Mouse (Mus musculus) layer of hippocampus, adult 2 months (tissue): Measurements from ENCODE around the gene Hpgd. TPM values are rescaled to one million over a fixed set of nuclear protein-coding genes. Genes with fewer than 3 reads are reported as not detected.
"Not testable (repeated sequence)": the region's sequence is repeated elsewhere in the genome, so short reads cannot be mapped to it uniquely, and the experiment has no call there.

Experiments used
- DNase-seq, 2 experiments: peaks; one replicate each; pipeline ENCODE4 v3.0.0; 2022; ENCODE audit warnings: low spot score in 2 of 2
- H3K27ac ChIP-seq: fragments of 200-600 bp; 2 replicates; pipeline ENCODE4 v1.8.1; 2022
- H3K4me3 ChIP-seq: fragments of 200-600 bp; 2 replicates; pipeline ENCODE4 v1.8.1; 2022; ENCODE audit warnings: mild to moderate bottlenecking
- CTCF ChIP-seq: fragments of 200-600 bp; conservative IDR thresholded peaks from 2 replicates; pipeline ENCODE4 v1.8.1; 2022; ENCODE audit warnings: antibody characterized with exemption, mild to moderate bottlenecking, moderate library complexity
- long read RNA-seq, 2 experiments: library from polyadenylated mRNA; stranded (forward); transcript quantifications; one replicate each; pipeline ENCODE4 v2.0.0; 2021; ENCODE audit warnings: borderline mapping rate in 2 of 2
- total RNA-seq, 2 experiments: library from RNA; stranded (reverse); gene quantifications; 2 replicates each; pipeline ENCODE4 v1.2.3; 2021

Hpgd gene
- total RNA-seq = 1 to 10 TPM; 3.0 to 4.4 TPM
- long read RNA-seq, experiment 1, partial matches to known transcripts = 0 of 2 reads
- long read RNA-seq, experiment 1, other reads (novel, unspliced or antisense) = 0 of 2 reads
- long read RNA-seq, experiment 2, partial matches to known transcripts = 0 of 3 reads
- long read RNA-seq, experiment 2, other reads (novel, unspliced or antisense) = 0 of 3 reads

DNA sequence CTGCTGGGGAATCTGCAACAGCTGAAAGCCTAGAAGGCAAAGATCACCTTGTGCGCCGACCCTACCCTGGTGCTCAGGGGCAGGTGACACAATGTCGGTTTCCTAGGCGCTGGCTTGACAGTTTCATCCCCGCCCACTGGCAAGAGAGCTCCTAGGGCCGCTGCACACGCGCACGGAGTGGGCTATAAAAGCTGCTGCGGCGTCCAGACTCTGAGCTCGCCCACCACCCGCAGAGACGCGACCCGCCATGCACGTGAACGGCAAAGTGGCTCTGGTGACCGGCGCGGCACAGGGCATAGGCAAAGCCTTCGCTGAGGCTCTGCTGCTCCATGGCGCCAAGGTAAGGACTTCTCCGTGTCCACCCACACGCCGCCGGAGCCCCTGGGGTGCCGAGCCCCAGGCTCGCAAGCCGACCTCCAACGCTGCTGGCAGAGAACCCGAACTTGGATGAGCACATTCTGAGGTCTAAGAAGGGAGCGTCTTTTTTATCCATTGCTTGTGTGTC is at the start of gene Hpgd:
TSS of gene Hpgd (plus strand) at position 213 of the 505 bp plus-strand sequence.
- TF ChIP-seq CTCF = no peak
- peak within 1 kb of the TSS; percentile 59 for H3K4me3 ChIP-seq
- no peak for DNase-seq
- peak within 1 kb of the TSS; percentile 25; the same call in 1 of the 2 replicates for H3K27ac ChIP-seq

GRCm38 (mm10) chr8:56251728-56252127 is 42.7 kb upstream of the Hpgd start:
- DNase-seq, H3K4me3 ChIP-seq, H3K27ac ChIP-seq: not testable (repeated sequence)

- no peak overlapping the region for H3K4me3 ChIP-seq
- TF ChIP-seq CTCF = no peak
- no peak overlapping the region for H3K27ac ChIP-seq
- DNase-seq = no peak
Observed at GRCm38 (mm10) chr8:56252314-56252713, 42.1 kb upstream of the Hpgd start.

- no peak for TF ChIP-seq CTCF
- H3K27ac ChIP-seq = no peak overlapping the region
- H3K4me3 ChIP-seq = no peak overlapping the region
- DNase-seq = no peak
Observed at GRCm38 (mm10) chr8:56261190-56261589, 33.2 kb upstream of the Hpgd start.

DNA sequence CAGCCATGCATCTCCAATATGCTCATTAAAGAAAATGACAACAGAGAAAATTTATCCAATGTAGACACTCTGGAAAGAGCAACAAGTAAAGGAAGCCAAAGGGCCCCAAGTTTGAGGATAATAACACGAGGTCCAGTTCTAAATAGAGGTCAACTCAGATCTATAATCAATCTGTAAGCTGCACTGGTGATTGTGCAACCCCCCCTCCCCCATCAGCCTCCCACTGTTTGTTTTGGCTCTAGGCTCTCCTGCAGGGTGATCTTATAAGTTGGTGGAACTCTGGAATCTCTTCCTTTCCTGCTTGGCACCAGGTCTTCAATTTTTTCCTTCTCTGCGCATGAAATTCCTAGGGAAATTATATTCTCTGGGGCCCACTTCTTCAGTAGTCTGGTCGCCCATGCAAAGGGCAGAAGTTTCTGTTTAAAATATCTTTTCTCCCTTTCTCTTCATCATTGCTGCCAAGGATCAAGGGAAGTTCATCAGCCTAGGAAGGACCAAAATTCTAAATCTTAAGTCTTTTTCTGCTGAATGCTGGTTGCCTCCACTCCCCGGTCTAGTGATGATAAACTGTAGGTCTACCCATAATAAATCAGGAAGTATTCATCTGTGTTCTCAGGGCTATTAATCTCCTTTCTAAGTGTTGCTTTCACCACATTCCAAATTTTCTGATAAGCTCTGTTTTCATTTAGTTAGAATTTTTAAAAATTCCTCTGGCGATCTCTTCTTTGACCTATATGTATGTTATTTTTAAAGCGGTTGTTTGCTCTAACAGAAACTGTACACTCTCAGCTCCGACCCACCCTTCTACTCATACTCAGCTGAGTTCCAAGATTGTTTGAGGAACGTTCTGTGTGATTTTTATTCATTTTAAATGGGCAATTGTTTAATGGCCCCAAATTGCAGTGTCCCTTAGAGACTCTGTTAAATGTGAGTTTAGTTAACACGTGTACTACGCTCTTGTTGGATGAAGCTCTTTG is 24.4 kb upstream of the Hpgd start:
- Histone ChIP-seq H3K4me3 (no peak overlapping the region), H3K27ac (no peak overlapping the region)
- no peak for DNase-seq
- TF ChIP-seq CTCF = no peak

DNA sequence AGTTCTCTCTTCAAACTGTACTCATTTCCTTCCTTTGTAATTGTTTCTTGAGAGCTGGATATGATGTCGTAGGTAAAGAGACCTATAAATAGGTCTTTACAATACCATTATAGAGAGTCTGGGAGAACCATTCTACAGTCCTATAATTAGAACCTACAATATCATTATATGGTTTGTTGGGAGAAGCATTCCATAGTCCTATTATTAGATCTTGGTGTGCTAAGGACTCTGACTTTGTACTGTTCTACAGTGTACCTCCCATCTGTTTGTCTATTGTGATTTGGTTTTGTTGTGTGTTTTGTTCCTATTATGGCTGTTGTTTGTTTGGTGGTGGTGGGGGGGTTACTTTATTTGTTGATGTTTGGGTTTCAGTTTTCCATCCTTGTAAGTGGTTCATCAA is 21.5 kb upstream of the Hpgd start:
- no peak for TF ChIP-seq CTCF
- no peak overlapping the region for H3K27ac ChIP-seq
- DNase-seq = no peak

DNA sequence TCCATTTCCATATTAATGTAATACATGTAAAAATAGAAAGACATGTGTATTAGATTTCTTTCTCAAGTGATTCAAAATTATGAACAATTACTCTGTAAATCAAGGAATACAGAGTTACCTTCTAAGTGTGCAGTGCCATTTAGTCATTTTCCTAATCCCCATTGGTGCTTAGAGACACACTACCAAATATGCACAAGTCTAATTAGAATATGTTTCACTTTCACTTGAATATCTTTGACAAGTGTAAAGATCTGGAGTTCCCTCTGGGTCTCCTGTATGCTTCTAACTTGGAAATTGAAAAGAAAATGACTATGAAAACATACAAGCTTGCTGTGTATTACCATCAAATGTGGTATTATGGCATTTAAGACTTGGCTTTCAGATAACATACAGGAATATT is 19.1 kb upstream of the Hpgd start:
- no peak overlapping the region for H3K27ac ChIP-seq
- no peak for DNase-seq
- TF ChIP-seq CTCF = no peak
- H3K4me3 ChIP-seq = no peak overlapping the region

More for the DNA sequence above, 21.5 kb upstream of the Hpgd start:
- H3K4me3 ChIP-seq = no peak overlapping the region

- Histone ChIP-seq H3K27ac (no peak overlapping the region), H3K4me3 (no peak overlapping the region)
- no peak for DNase-seq
- no peak for TF ChIP-seq CTCF
Observed at GRCm38 (mm10) chr8:56277810-56278528, 16.4 kb upstream of the Hpgd start.

DNA sequence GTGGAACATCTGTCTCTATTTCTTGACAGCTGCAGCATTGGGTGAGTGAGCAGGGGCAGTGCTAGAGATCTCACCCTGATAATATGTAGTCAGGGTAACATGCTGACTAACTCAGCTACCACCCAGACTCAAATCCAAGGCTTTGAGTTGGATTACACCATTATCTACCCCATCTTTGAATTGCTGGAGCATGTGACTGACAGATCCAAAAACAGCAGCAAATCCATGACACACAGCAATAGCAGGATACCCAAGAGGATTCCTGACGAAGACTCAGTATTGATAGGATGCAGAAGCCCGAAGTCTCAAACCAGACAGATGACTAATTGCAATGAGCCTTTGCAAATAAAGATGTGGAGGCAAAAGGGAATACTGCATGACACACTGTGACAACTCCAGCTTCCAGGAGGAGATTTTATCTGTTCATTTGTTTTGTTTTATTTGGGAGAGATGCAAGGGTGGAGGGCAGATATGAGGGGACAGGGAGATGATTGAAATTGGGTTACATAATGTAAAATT is 15.8 kb upstream of the Hpgd start:
- Histone ChIP-seq H3K4me3 (no peak overlapping the region), H3K27ac (no peak overlapping the region)
- no peak for DNase-seq
- no peak for TF ChIP-seq CTCF

GRCm38 (mm10) chr8:56283936-56284335 is 10.4 kb upstream of the Hpgd start:
- no peak for DNase-seq
- no peak overlapping the region for H3K4me3 ChIP-seq
- H3K27ac ChIP-seq = no peak overlapping the region
- TF ChIP-seq CTCF = no peak

GRCm38 (mm10) chr8:56284957-56285356 is 9.4 kb upstream of the Hpgd start:
- no peak for DNase-seq
- Histone ChIP-seq H3K27ac (no peak overlapping the region), H3K4me3 (no peak overlapping the region)
- no peak for TF ChIP-seq CTCF

- TF ChIP-seq CTCF = no peak
Observed at GRCm38 (mm10) chr8:56286717-56287116, 7.7 kb upstream of the Hpgd start.

More at GRCm38 (mm10) chr8:56286717-56287116, 7.7 kb upstream of the Hpgd start:
- Histone ChIP-seq H3K4me3 (no peak overlapping the region), H3K27ac (no peak overlapping the region)
- no peak for DNase-seq
